Mouse (Mus musculus) embryonic facial prominence, embryonic 15.5 days (tissue): ENCODE measurements around the gene Adam33. TPM values are rescaled to one million over a fixed set of nuclear protein-coding genes. Genes with fewer than 3 reads are reported as not detected.

Experiments used
- ATAC-seq: fragments of 200-750 bp; cut with Nextera tagmentation; 2 replicates; pipeline ENCODE4 v1.8.0; 2017; ENCODE audit warnings: low read depth, moderate TSS enrichment; ENCODE audit not compliant: insufficient number of reproducible peaks, low FRiP score, low TSS enrichment
- H3K27ac ChIP-seq: fragments of 300-500 bp; sonication (generic); replicated peaks from 2 replicates; pipeline ENCODE4 v1.5.1; 2015; ENCODE audit warnings: mild to moderate bottlenecking, inconsistent platforms
- H3K27me3 ChIP-seq: fragments of 300-500 bp; sonication (generic); 2 replicates; pipeline ENCODE4 v1.6.1; 2015; ENCODE audit warnings: inconsistent platforms
- H3K36me3 ChIP-seq: fragments of 300-500 bp; sonication (generic); 2 replicates; pipeline ENCODE4 v1.6.1; 2015; ENCODE audit warnings: mild to moderate bottlenecking, inconsistent platforms
- H3K4me1 ChIP-seq: fragments of 300-500 bp; sonication (generic); 2 replicates; pipeline ENCODE4 v1.6.1; 2015; ENCODE audit warnings: inconsistent platforms
- H3K4me2 ChIP-seq: fragments of 300-500 bp; sonication (generic); replicated peaks from 2 replicates; pipeline ENCODE4 v1.6.1; 2015; ENCODE audit warnings: mild to moderate bottlenecking, inconsistent platforms
- H3K4me3 ChIP-seq: fragments of 300-500 bp; sonication (generic); replicated peaks from 2 replicates; pipeline ENCODE4 v1.5.1; 2015; ENCODE audit warnings: mild to moderate bottlenecking, inconsistent platforms
- H3K9ac ChIP-seq: fragments of 300-500 bp; sonication (generic); 2 replicates; pipeline ENCODE4 v1.6.1; 2015; ENCODE audit warnings: inconsistent platforms
- H3K9me3 ChIP-seq: fragments of 300-500 bp; sonication (generic); replicated peaks from 2 replicates; pipeline ENCODE4 v1.6.1; 2016; ENCODE audit warnings: inconsistent platforms
- WGBS: fragments of 180-500 bp; shearing (Covaris S2); methylation state at CpG from one replicate; pipeline ENCODE4 v1.1.7; 2015; 5-methylcytosine and 5-hydroxymethylcytosine counted together
- polyA plus RNA-seq: library from polyadenylated mRNA; unstranded; fragments of >200 nt; fragmentation: Nextera tagmentation; extraction: Ambion mirVana; gene quantifications from 2 replicates; pipeline ENCODE4 v1.2.1, GENCODE M21; 2015

Gene Adam33
- polyA plus RNA-seq, 1 experiment from 2014 or later: 79.0 TPM

GRCm38 (mm10) chr2:131056191-131056590, 7.4 kb downstream of the Adam33 start:
- Histone ChIP-seq H3K36me3 (0 out of 2 replicates have a peak, but pooled peaks cover 7% of the 10 kb centered on the region), H3K4me1 (peaks cover 57% of the 10 kb centered on the region), H3K9me3 (no peaks in the 10 kb centered on the region), H3K27ac (no peak overlapping the region), H3K9ac (no peak overlapping the region), H3K4me2 (peak overlapping the region; percentile 8; the same call in 1 of the 2 replicates), H3K4me3 (0 out of 2 replicates have a peak overlapping the region, but pooled peaks have one; percentile 2), H3K27me3 (peaks cover 51% of the 10 kb centered on the region)
- ATAC-seq: no peak
- 5% methylated on average over 10 of the region's 10 CpGs for WGBS

GRCm38 (mm10) chr2:131055631-131056030, 8.0 kb downstream of the Adam33 start:
- H3K27ac ChIP-seq: no peak overlapping the region
- 0 out of 2 replicates have a peak overlapping the region, but pooled peaks have one; percentile 2 for H3K4me3 ChIP-seq
- H3K36me3 ChIP-seq: 0 out of 2 replicates have a peak, but pooled peaks cover 7% of the 10 kb centered on the region
- peaks cover 54% of the 10 kb centered on the region for H3K27me3 ChIP-seq
- H3K9ac ChIP-seq: no peak overlapping the region
- H3K4me2 ChIP-seq: peak overlapping the region; percentile 8; the same call in 1 of the 2 replicates
- 6% methylated on average over 10 of the region's 10 CpGs for WGBS
- ATAC-seq: no peak
- peaks cover 52% of the 10 kb centered on the region for H3K4me1 ChIP-seq
- H3K9me3 ChIP-seq: no peaks in the 10 kb centered on the region

GRCm38 (mm10) chr2:131054646-131055264, 8.9 kb downstream of the Adam33 start:
- H3K9ac ChIP-seq: no peak overlapping the region
- H3K27me3 ChIP-seq: peaks cover 54% of the 10 kb centered on the region
- H3K4me1 ChIP-seq: peaks cover 44% of the 10 kb centered on the region
- WGBS: 7% methylated on average over 21 of the region's 21 CpGs
- H3K27ac ChIP-seq: no peak overlapping the region
- ATAC-seq: no peak
- H3K4me2 ChIP-seq: peak overlapping the region; percentile 52
- H3K4me3 ChIP-seq: peak overlapping the region; percentile 30
- H3K36me3 ChIP-seq: 0 out of 2 replicates have a peak, but pooled peaks cover 7% of the 10 kb centered on the region
- H3K9me3 ChIP-seq: no peaks in the 10 kb centered on the region

GRCm38 (mm10) chr2:131053851-131054645, 9.6 kb downstream of the Adam33 start:
- Histone ChIP-seq H3K4me1 (peaks cover 37% of the 10 kb centered on the region), H3K9ac (no peak overlapping the region), H3K36me3 (0 out of 2 replicates have a peak, but pooled peaks cover 7% of the 10 kb centered on the region), H3K4me3 (peak overlapping the region; percentile 30), H3K9me3 (no peaks in the 10 kb centered on the region), H3K27me3 (peaks cover 54% of the 10 kb centered on the region), H3K4me2 (peak overlapping the region; percentile 52), H3K27ac (no peak overlapping the region)
- 5% methylated on average over 45 of the region's 45 CpGs for WGBS
- no peak for ATAC-seq

- no peak overlapping the region for H3K4me3 ChIP-seq
- H3K27ac ChIP-seq: no peak overlapping the region
- H3K27me3 ChIP-seq: peaks cover 54% of the 10 kb centered on the region
- H3K4me1 ChIP-seq: peaks cover 33% of the 10 kb centered on the region
- H3K9ac ChIP-seq: no peak overlapping the region
- H3K4me2 ChIP-seq: no peak overlapping the region
- H3K9me3 ChIP-seq: no peaks in the 10 kb centered on the region
- 70% methylated on average over 6 of the region's 6 CpGs for WGBS
- ATAC-seq: no peak
- 0 out of 2 replicates have a peak, but pooled peaks cover 3% of the 10 kb centered on the region for H3K36me3 ChIP-seq
Measured at GRCm38 (mm10) chr2:131052862-131053418, 10.7 kb downstream of the Adam33 start.

GRCm38 (mm10) chr2:131052043-131052442, 11.6 kb downstream of the Adam33 start:
- H3K4me1 ChIP-seq: peaks cover 33% of the 10 kb centered on the region
- H3K9ac ChIP-seq: no peak overlapping the region
- ATAC-seq: no peak
- no peaks in the 10 kb centered on the region for H3K9me3 ChIP-seq
- H3K27me3 ChIP-seq: peaks cover 54% of the 10 kb centered on the region
- H3K36me3 ChIP-seq: no peaks in the 10 kb centered on the region
- no peak overlapping the region for H3K4me3 ChIP-seq
- 58% methylated on average over 5 of the region's 5 CpGs for WGBS
- H3K27ac ChIP-seq: no peak overlapping the region
- H3K4me2 ChIP-seq: no peak overlapping the region

- peaks cover 13% of the 10 kb centered on the region for H3K4me1 ChIP-seq
- H3K27ac ChIP-seq: no peak overlapping the region
- no peak overlapping the region for H3K4me2 ChIP-seq
- H3K4me3 ChIP-seq: no peak overlapping the region
- no peaks in the 10 kb centered on the region for H3K9me3 ChIP-seq
- no peaks in the 10 kb centered on the region for H3K36me3 ChIP-seq
- WGBS: 86% methylated on average over 2 of the region's 2 CpGs
- H3K27me3 ChIP-seq: peaks cover 17% of the 10 kb centered on the region
- no peak for ATAC-seq
- H3K9ac ChIP-seq: no peak overlapping the region
Measured at GRCm38 (mm10) chr2:131046025-131046424, 17.6 kb downstream of the Adam33 start.

GRCm38 (mm10) chr2:131044989-131045720, 18.5 kb downstream of the Adam33 start:
- Histone ChIP-seq H3K27me3 (peaks cover 17% of the 10 kb centered on the region), H3K4me3 (no peak overlapping the region), H3K27ac (peak overlapping the region; percentile 44; the same call in 1 of the 2 replicates), H3K4me2 (peak overlapping the region; percentile 20; the same call in 1 of the 2 replicates), H3K9ac (no peak overlapping the region), H3K36me3 (no peaks in the 10 kb centered on the region), H3K9me3 (no peaks in the 10 kb centered on the region), H3K4me1 (peaks cover 22% of the 10 kb centered on the region)
- ATAC-seq: no peak
- 55% methylated on average over 9 of the region's 9 CpGs for WGBS

- H3K4me3 ChIP-seq: no peak overlapping the region
- no peak for ATAC-seq
- peak overlapping the region; percentile 20 for H3K4me2 ChIP-seq
Measured at GRCm38 (mm10) chr2:131044354-131044852, 19.2 kb downstream of the Adam33 start.

GRCm38 (mm10) chr2:131042988-131043387, 20.6 kb downstream of the Adam33 start, which contains the start of gene Gfra4:
Gene Gfra4 (minus strand): TSS chr2:131043088.
- Histone ChIP-seq H3K36me3 (no peaks in the 10 kb centered on the region), H3K9ac (no peak within 1 kb of the TSS), H3K9me3 (no peaks in the 10 kb centered on the region), H3K4me1 (peaks cover 26% of the 10 kb centered on the region), H3K27ac (no peak within 1 kb of the TSS), H3K4me2 (peak within 1 kb of the TSS; percentile 97; the same call in 1 of the 2 replicates), H3K27me3 (peaks cover 24% of the 10 kb centered on the region), H3K4me3 (peak within 1 kb of the TSS; percentile 62)
- WGBS: 62% methylated on average over 2 of the region's 2 CpGs
- ATAC-seq: no peak

More at GRCm38 (mm10) chr2:131044354-131044852, 19.2 kb downstream of the Adam33 start:
- Histone ChIP-seq H3K27ac (peak overlapping the region; percentile 44; the same call in 1 of the 2 replicates), H3K9ac (no peak overlapping the region), H3K9me3 (no peaks in the 10 kb centered on the region), H3K36me3 (no peaks in the 10 kb centered on the region), H3K27me3 (peaks cover 24% of the 10 kb centered on the region), H3K4me1 (peaks cover 26% of the 10 kb centered on the region)
- 5% methylated on average over 7 of the region's 7 CpGs for WGBS
